Mouse (Mus musculus) heart, adult 2 months (tissue): ENCODE results near the gene Rin3. TPM values are rescaled to one million over a fixed set of nuclear protein-coding genes. Genes with fewer than 3 reads are reported as not detected.

ENCODE experiments used
- DNase-seq, 2 experiments: peaks; one replicate each; pipeline ENCODE4 v3.0.0; 2021
- H3K27ac ChIP-seq: fragments of 200-600 bp; 2 replicates; pipeline ENCODE4 v1.8.1; 2022
- H3K27me3 ChIP-seq: fragments of 200-500 bp; 2 replicates; pipeline ENCODE4 v1.6.1; 2012; ENCODE audit warnings: mild to moderate bottlenecking, low read length, inconsistent platforms, mixed read lengths; ENCODE audit not compliant: control insufficient read depth, insufficient read depth
- H3K36me3 ChIP-seq: fragments of 200-500 bp; 2 replicates; pipeline ENCODE4 v1.6.1; 2012; ENCODE audit warnings: low read length, inconsistent platforms; ENCODE audit not compliant: control insufficient read depth, insufficient read depth
- H3K4me1 ChIP-seq: fragments of 200-500 bp; 2 replicates; pipeline ENCODE4 v1.6.1; 2011; ENCODE audit warnings: low read length; ENCODE audit not compliant: control insufficient read depth, insufficient read depth
- H3K4me3 ChIP-seq: fragments of 200-600 bp; 2 replicates; pipeline ENCODE4 v1.8.1; 2022
- H3K79me2 ChIP-seq: fragments of 200-500 bp; replicated peaks from 2 replicates; pipeline ENCODE4 v1.6.1; 2012; ENCODE audit warnings: mild to moderate bottlenecking, inconsistent platforms, low read length, moderate library complexity, mixed read lengths; ENCODE audit not compliant: control insufficient read depth, insufficient read depth
- H3K9ac ChIP-seq: fragments of 200-500 bp; 2 replicates; pipeline ENCODE4 v1.6.1; 2012; ENCODE audit warnings: low read depth, mild to moderate bottlenecking, control low read depth, inconsistent platforms, low read length, mixed read lengths
- CTCF ChIP-seq: fragments of 200-600 bp; IDR thresholded peaks from 2 replicates; pipeline ENCODE4 v1.8.1; 2022; ENCODE audit warnings: antibody characterized with exemption, mild to moderate bottlenecking, moderate library complexity
- EP300 ChIP-seq: fragments of 200-500 bp; IDR thresholded peaks from 2 replicates; pipeline ENCODE4 v1.6.1; 2011; ENCODE audit warnings: low read depth, low read length, control low read depth; ENCODE audit not compliant: insufficient read depth
- POLR2A ChIP-seq: fragments of 200-500 bp; IDR thresholded peaks from 2 replicates; pipeline ENCODE4 v1.6.1; 2011; ENCODE audit warnings: mild to moderate bottlenecking, low read depth, low read length, control low read depth; ENCODE audit not compliant: insufficient read depth
- WGBS: fragments of 180-500 bp; shearing (Covaris S2); methylation state at CpG from one replicate; pipeline ENCODE4 v1.1.7; 2018; 5-methylcytosine and 5-hydroxymethylcytosine counted together
- intact Hi-C: fragments of 180-260 bp; cut with DNase I; formaldehyde crosslinking; loops from one replicate; pipeline ENCODE4 v1.15.1; 2025
- polyA plus RNA-seq: library from polyadenylated mRNA; depleted of rRNA; stranded (reverse); fragments of >200 nt; gene quantifications from 2 replicates; pipeline ENCODE4 v1.2.3, GENCODE M21; 2012
- total RNA-seq, 2 experiments: library from RNA; stranded (reverse); gene quantifications; 2 replicates each; pipeline ENCODE4 v1.2.3; 2021

Rin3 gene
- total and polyA plus RNA-seq, 3 experiments = 10.3 to 25.3 (median 14.7) TPM

GRCm38 (mm10) chr12:102258522-102259112 lies 24.2 kb upstream of the Rin3 start:
- WGBS = 69% methylated on average over 3 of the region's 3 CpGs
- no peak for DNase-seq
- H3K4me1 ChIP-seq = peaks cover 10% of the 10 kb centered on the region
- H3K79me2 ChIP-seq = no peaks in the 10 kb centered on the region
- H3K27me3 ChIP-seq = no peaks in the 10 kb centered on the region
- TF ChIP-seq EP300 (no peak), POLR2A (no peak), CTCF (no peak)
- H3K9ac ChIP-seq = no peak overlapping the region
- no peaks in the 10 kb centered on the region for H3K36me3 ChIP-seq
- no peak overlapping the region for H3K27ac ChIP-seq
- intact Hi-C loops = loop anchor here (5.0 to 10.0 kb wide), 2 partner anchors 79 to 206 kb away; partner anchors contain the start of gene Golga5
- H3K4me3 ChIP-seq = no peak overlapping the region

DNA sequence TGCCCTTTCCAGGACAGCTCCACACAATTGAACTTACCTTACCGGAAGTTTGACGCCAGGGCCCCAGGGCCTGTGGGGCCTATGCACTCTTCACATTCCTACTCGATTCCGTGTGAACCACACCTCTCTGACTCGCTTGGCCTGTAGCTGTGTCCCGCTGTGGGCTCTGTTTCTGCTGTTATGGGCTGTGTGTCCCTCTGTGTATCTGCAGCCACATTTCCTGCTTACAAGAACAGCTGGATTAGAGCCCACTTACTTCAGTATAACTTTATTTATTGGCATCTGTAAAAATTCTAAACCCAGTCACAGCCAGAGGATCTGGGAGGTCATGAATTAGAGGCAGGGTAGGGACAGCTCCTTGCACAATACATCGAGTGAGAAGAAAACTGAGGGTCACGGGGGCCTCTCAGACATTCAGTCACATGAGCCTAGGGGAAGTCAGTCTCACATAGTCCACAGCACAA lies 20.9 kb upstream of the Rin3 start:
- intact Hi-C loops = no loop called here
- Histone ChIP-seq H3K4me3 (no peak overlapping the region), H3K9ac (no peak overlapping the region), H3K27me3 (no peaks in the 10 kb centered on the region), H3K27ac (peak overlapping the region; percentile 7), H3K4me1 (peaks cover 6% of the 10 kb centered on the region), H3K79me2 (no peaks in the 10 kb centered on the region), H3K36me3 (no peaks in the 10 kb centered on the region)
- WGBS = 48% methylated on average over 8 of the region's 8 CpGs
- no peak for DNase-seq
- TF ChIP-seq EP300 (no peak), POLR2A (no peak), CTCF (no peak)

- no peak overlapping the region for H3K27ac ChIP-seq
- intact Hi-C loops = no loop called here
- H3K4me3 ChIP-seq = no peak overlapping the region
- H3K79me2 ChIP-seq = no peaks in the 10 kb centered on the region
- H3K27me3 ChIP-seq = no peaks in the 10 kb centered on the region
- WGBS = 98% methylated on average over 2 of the region's 2 CpGs
- DNase-seq = no peak
- no peak overlapping the region for H3K9ac ChIP-seq
- peaks cover 6% of the 10 kb centered on the region for H3K4me1 ChIP-seq
- no peaks in the 10 kb centered on the region for H3K36me3 ChIP-seq
- TF ChIP-seq EP300 = no peak
These were observed 20.0 kb upstream of the Rin3 start for GRCm38 (mm10) chr12:102262809-102263208.

DNA sequence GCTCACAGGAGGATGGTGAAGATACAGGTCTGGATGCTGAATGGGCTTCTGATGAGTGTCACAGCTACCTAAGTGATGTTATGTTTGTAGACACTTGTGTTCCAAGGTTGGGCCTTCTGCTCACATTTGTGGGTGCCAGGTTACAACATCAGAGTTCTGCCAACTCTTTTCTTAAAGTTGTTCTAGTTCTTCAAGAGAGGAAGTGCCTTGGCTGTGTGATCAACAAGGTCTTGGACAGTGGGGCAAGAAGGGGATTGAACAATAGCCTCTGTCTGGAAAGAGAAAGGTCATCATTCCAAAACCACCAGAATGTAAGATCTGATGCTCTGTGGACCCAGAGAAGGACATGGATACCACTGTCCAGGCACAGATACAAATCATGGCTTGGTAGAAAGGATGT lies 19.6 kb upstream of the Rin3 start:
- DNase-seq = no peak
- TF ChIP-seq POLR2A (no peak), EP300 (no peak), CTCF (no peak)
- no peaks in the 10 kb centered on the region for H3K36me3 ChIP-seq
- H3K9ac ChIP-seq = no peak overlapping the region
- H3K4me3 ChIP-seq = no peak overlapping the region
- no peaks in the 10 kb centered on the region for H3K79me2 ChIP-seq
- no peak overlapping the region for H3K27ac ChIP-seq
- H3K4me1 ChIP-seq = peaks cover 6% of the 10 kb centered on the region
- intact Hi-C loops = no loop called here
- no peaks in the 10 kb centered on the region for H3K27me3 ChIP-seq

- no peak overlapping the region for H3K9ac ChIP-seq
- no peak for DNase-seq
- intact Hi-C loops = no loop called here
- no peaks in the 10 kb centered on the region for H3K27me3 ChIP-seq
- H3K27ac ChIP-seq = no peak overlapping the region
- whole genome bisulfite sequencing = 87% methylated on average over 8 of the region's 8 CpGs
- no peaks in the 10 kb centered on the region for H3K36me3 ChIP-seq
- TF ChIP-seq CTCF (no peak), POLR2A (no peak), EP300 (no peak)
- no peak overlapping the region for H3K4me3 ChIP-seq
- H3K4me1 ChIP-seq = peaks cover 8% of the 10 kb centered on the region
- no peaks in the 10 kb centered on the region for H3K79me2 ChIP-seq
These were observed 16.4 kb upstream of the Rin3 start for GRCm38 (mm10) chr12:102266433-102266832.

GRCm38 (mm10) chr12:102269144-102269543 lies 13.7 kb upstream of the Rin3 start:
- H3K27ac ChIP-seq = no peak overlapping the region
- H3K4me1 ChIP-seq = peaks cover 3% of the 10 kb centered on the region
- intact Hi-C loops = no loop called here
- no peaks in the 10 kb centered on the region for H3K36me3 ChIP-seq
- no peak overlapping the region for H3K9ac ChIP-seq
- 60% methylated on average over 2 of the region's 2 CpGs for WGBS
- no peak overlapping the region for H3K4me3 ChIP-seq
- TF ChIP-seq EP300 = no peak
- no peak for DNase-seq
- no peaks in the 10 kb centered on the region for H3K27me3 ChIP-seq
- H3K79me2 ChIP-seq = no peaks in the 10 kb centered on the region
